Mouse (Mus musculus): ENCODE results near the gene Ccdc173. TPM values are rescaled to one million over a fixed set of nuclear protein-coding genes. Genes with fewer than 3 reads are reported as not detected.

The Ccdc173 gene
- total RNA-seq, 1 experiment from 2014 or later, result 0.29 TPM

GRCm38 (mm10) chr2:69802911-69803312 is 13.5 kb upstream of the Ccdc173 start:
- ATAC-seq (replicated peaks; ENCODE audit: insufficient number of reproducible peaks, low FRiP score, low TSS enrichment, poor library complexity, severe bottlenecking), result peak; percentile 95

GRCm38 (mm10) chr2:69790722-69791121 is 1.3 kb upstream of the Ccdc173 start:
- no peak for ATAC-seq (replicated peaks; ENCODE audit: insufficient number of reproducible peaks, low FRiP score, low TSS enrichment, poor library complexity, severe bottlenecking)

- ATAC-seq (replicated peaks; ENCODE audit: insufficient number of reproducible peaks, low FRiP score, low TSS enrichment, poor library complexity, severe bottlenecking), result peak; percentile 87
Measured at GRCm38 (mm10) chr2:69790285-69790684, 910 bp upstream of the Ccdc173 start.

GRCm38 (mm10) chr2:69788974-69789373 is 401 bp downstream of the Ccdc173 start:
- ATAC-seq (replicated peaks; ENCODE audit: insufficient number of reproducible peaks, low FRiP score, low TSS enrichment, poor library complexity, severe bottlenecking), result no peak

- ATAC-seq (replicated peaks; ENCODE audit: insufficient number of reproducible peaks, low FRiP score, low TSS enrichment, poor library complexity, severe bottlenecking), result peak; percentile 53; the same call in 1 of the 2 replicates
Measured at GRCm38 (mm10) chr2:69778836-69779177, 10.6 kb downstream of the Ccdc173 start.

- ATAC-seq (replicated peaks; ENCODE audit: insufficient number of reproducible peaks, low FRiP score, low TSS enrichment, poor library complexity, severe bottlenecking), result no peak
Measured at GRCm38 (mm10) chr2:69777985-69778835, 11.2 kb downstream of the Ccdc173 start.

- ATAC-seq (replicated peaks; ENCODE audit: insufficient number of reproducible peaks, low FRiP score, low TSS enrichment, poor library complexity, severe bottlenecking), result no peak
Measured at GRCm38 (mm10) chr2:69773331-69773730, 16.0 kb downstream of the Ccdc173 start.

- ATAC-seq (replicated peaks; ENCODE audit: insufficient number of reproducible peaks, low FRiP score, low TSS enrichment, poor library complexity, severe bottlenecking), result no peak
Measured at GRCm38 (mm10) chr2:69764716-69765115, 24.7 kb downstream of the Ccdc173 start.

- ATAC-seq (replicated peaks; ENCODE audit: insufficient number of reproducible peaks, low FRiP score, low TSS enrichment, poor library complexity, severe bottlenecking), result no peak
Measured at GRCm38 (mm10) chr2:69763340-69763739, 26.0 kb downstream of the Ccdc173 start.

- ATAC-seq (replicated peaks; ENCODE audit: insufficient number of reproducible peaks, low FRiP score, low TSS enrichment, poor library complexity, severe bottlenecking), result no peak
Measured at GRCm38 (mm10) chr2:69760980-69761379, 28.4 kb downstream of the Ccdc173 start.

GRCm38 (mm10) chr2:69745091-69745490 is 44.3 kb downstream of the Ccdc173 start:
- no peak for ATAC-seq (replicated peaks; ENCODE audit: insufficient number of reproducible peaks, low FRiP score, low TSS enrichment, poor library complexity, severe bottlenecking)

GRCm38 (mm10) chr2:69723519-69723825 is 65.9 kb downstream of the Ccdc173 start:
- ATAC-seq (replicated peaks; ENCODE audit: insufficient number of reproducible peaks, low FRiP score, low TSS enrichment, poor library complexity, severe bottlenecking), result no peak

- ATAC-seq (replicated peaks; ENCODE audit: insufficient number of reproducible peaks, low FRiP score, low TSS enrichment, poor library complexity, severe bottlenecking), result peak; percentile 88
Measured at GRCm38 (mm10) chr2:69722650-69723518, 66.5 kb downstream of the Ccdc173 start.

GRCm38 (mm10) chr2:69722273-69722649 is 67.1 kb downstream of the Ccdc173 start, which contains the start of gene Ppig:
TSS of gene Ppig (plus strand) at chr2:69722545.
- ATAC-seq (replicated peaks; ENCODE audit: insufficient number of reproducible peaks, low FRiP score, low TSS enrichment, poor library complexity, severe bottlenecking), result no peak

GRCm38 (mm10) chr2:69719121-69719520 is 70.3 kb downstream of the Ccdc173 start:
- no peak for ATAC-seq (replicated peaks; ENCODE audit: insufficient number of reproducible peaks, low FRiP score, low TSS enrichment, poor library complexity, severe bottlenecking)

- ATAC-seq (replicated peaks; ENCODE audit: insufficient number of reproducible peaks, low FRiP score, low TSS enrichment, poor library complexity, severe bottlenecking), result peak; percentile 37; the same call in 1 of the 2 replicates
Measured at GRCm38 (mm10) chr2:69716483-69716882, 72.9 kb downstream of the Ccdc173 start.

- no peak for ATAC-seq (replicated peaks; ENCODE audit: insufficient number of reproducible peaks, low FRiP score, low TSS enrichment, poor library complexity, severe bottlenecking)
Measured at GRCm38 (mm10) chr2:69714126-69714525, 75.2 kb downstream of the Ccdc173 start.

- no peak for ATAC-seq (replicated peaks; ENCODE audit: insufficient number of reproducible peaks, low FRiP score, low TSS enrichment, poor library complexity, severe bottlenecking)
Measured at GRCm38 (mm10) chr2:69713626-69714014, 75.8 kb downstream of the Ccdc173 start.

- peak; percentile 99 for ATAC-seq (replicated peaks; ENCODE audit: insufficient number of reproducible peaks, low FRiP score, low TSS enrichment, poor library complexity, severe bottlenecking)
Measured at GRCm38 (mm10) chr2:69712981-69713625, 76.3 kb downstream of the Ccdc173 start, which contains the start of gene Fastkd1. TSS of gene Fastkd1 (minus strand) at chr2:69713516.

All from monocyte, adult 5-6 weeks (primary cell).